13 mouse cellular contexts compared by ENCODE assay signal in the genomic region with DNA sequence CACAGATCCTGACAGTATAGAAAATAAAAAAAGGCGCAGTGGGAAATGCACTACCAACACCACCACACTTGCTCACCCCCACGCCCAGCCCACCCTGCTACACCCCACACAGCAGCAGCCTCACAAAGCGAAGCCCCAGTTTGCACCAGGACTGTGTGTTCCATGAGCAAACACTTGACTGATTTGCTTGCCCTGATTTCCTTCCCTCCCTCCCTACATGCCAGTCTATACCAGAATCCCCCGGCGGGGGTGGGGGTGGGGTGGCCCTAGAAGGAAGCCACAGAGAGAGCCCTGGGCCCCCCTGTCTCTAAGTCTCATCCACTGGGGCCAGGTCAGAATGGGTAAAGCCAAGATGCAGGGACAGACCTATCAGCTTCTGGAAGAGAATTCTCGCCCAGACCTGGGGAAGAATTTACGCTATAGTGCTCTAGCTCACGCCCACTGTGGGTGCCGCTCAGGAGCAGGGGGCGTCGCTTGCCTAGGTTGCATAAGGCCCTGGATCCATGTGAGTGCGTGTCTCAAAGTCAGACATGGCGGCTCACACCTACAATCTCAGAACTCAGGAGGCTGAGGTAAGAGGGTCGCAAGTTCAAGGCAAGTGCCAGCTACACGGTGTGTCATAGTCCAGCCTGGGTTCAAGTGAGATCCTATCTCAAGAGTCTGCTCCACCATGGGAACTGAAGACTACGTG.
"Had no signal": no experiment of that assay in that cellular context is flagged by ENCODE, and none has a peak within 500 bp of the region (broad histone marks: within the 10 kb centered on the region; RNA-seq: fewer than 3 reads in every experiment).

No protein-coding gene starts in this region.

- H3K4me3 ChIP-seq: kidney, embryonic 15.5 days; limb, embryonic 15.5 days; midbrain, embryonic 13.5 days had no signal

- H3K9me3 ChIP-seq: limb, embryonic 15.5 days; midbrain, embryonic 13.5 days had no signal

- H3K4me2 ChIP-seq: kidney, embryonic 15.5 days; limb, embryonic 15.5 days; midbrain, embryonic 13.5 days had no signal

- H3K36me3 ChIP-seq: kidney, embryonic 15.5 days; limb, embryonic 15.5 days; midbrain, embryonic 13.5 days had no signal

- ATAC-seq: intestine, embryonic 16.5 days; midbrain, embryonic 13.5 days had no signal

- DNase-seq: kidney, adult 2 months; kidney, postnatal 36 days; layer of hippocampus, adult 9-11 months; layer of hippocampus, postnatal 36 days; lung, postnatal 14 days; right cerebral cortex, postnatal 14 days; thymus, adult 18-20 months; thymus, postnatal 14 days had no signal

- H3K4me1 ChIP-seq: limb, embryonic 15.5 days; midbrain, embryonic 13.5 days had no signal

- H3K27ac ChIP-seq: kidney, embryonic 15.5 days; limb, embryonic 15.5 days; liver, embryonic 14.5 days; midbrain, embryonic 13.5 days had no signal

- H3K9ac ChIP-seq: kidney, embryonic 15.5 days; limb, embryonic 15.5 days; liver, embryonic 14.5 days; midbrain, embryonic 13.5 days had no signal
